Mouse (Mus musculus) testis, postnatal 14 days (tissue): ENCODE results near the gene Meis2.

Experiments
- DNase-seq: peaks from one replicate; pipeline ENCODE4 v3.0.0; 2021; ENCODE audit warnings: low spot score

Gene Meis2

DNA sequence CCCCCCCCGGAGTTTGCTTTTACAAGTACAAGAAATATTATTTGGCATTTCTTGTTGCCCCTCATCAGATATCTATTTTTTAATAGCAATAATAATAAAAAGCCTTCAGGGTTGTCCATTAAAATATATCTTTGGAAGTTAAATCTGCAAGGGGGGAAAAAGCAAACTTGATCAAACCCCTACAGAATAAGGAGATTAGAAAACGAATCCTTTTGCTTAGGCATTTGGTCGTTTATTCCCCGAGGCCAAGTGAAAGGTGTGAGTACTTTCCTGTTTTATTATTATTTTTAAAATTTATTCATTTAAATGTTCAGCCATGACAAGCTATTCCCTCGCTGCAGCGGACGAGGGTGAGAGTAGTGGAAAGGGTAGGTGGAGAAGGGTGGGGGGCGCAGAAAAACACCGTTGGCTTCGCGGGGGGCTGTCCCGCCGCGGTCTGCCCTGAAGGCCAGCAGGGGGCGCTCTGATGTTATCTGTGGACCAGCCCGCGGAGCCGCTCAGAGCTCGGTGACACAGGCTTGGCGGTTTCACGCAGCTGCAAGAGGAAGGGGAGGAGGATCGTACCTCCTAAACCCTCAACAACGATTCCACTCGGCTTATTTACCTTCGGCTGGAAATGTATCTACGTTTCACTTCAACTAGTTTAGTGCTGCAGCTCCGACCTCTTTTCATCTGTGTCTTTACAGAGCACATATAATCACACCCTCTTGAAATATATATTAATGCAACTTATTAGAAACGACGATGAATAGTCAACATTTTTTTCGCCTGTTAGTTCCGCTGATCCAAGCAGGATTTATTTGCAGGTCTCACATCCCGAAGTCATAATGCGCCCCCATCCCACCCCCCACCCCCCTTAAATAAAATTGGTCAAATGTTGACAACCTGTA is 209.9 kb downstream of the Meis2 start:
- DNase-seq = peak; percentile 82

DNA sequence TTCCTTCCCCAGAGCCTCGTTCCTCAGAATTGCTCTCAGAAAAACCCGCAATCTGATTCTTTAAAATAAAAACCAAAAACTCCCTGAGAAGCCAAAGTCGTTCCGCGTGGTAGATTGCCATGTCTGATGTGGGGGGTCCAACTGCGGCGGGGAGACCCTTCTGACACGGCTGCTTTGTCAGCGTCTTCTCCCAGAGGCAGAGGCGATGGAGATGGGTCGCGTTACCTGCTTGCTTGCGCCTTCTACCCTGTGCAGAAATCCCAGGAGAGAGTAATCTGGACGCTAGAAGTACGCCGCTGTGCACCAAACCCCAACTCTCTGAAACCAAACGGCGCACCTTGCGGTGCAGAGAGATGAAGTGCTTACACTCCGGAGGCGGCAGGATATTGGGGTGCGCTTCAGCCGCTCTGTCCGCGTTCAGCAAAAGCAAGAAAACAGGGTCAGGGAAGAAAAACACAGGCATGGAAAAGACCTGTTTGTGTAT is 210.8 kb downstream of the Meis2 start:
- no peak for DNase-seq

DNA sequence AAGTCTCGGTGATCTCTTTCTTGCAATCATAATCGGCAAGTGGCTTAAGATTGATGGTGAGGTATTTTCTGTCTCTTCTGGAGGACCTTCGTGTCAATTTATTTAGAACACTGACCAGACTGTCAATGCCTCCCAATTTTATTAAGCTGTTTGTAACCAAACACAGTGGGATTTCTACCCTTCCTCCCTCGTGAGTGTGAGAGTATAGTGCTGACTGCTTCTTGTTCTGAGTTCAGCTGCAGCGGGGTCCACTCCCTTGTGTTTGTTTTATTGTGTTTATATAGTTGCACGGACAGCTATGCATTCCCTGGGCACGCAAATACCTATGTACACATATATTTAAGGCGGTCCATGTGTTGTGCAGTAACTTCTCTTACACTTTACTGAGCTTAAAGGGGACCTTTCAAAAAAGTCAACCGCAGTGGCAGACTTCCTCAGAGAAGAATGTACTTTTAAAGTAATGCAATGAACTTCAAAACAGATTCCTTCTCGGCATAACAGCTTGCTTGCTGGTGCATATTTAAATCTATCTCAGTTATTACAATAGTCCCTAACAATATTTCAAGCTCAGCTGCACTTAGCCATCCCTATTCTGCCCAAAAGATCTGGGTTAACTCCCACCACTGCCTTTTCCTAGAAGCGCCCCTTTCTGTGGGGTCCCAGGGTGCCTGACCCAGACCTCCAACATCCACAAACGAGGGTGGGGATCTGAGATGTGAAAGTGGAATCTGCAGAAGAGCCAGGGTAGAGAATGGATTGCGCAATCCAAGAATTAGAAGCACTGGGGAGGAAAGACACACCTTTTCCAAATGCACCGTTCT is 211.4 kb downstream of the Meis2 start:
- DNase-seq = no peak

DNA sequence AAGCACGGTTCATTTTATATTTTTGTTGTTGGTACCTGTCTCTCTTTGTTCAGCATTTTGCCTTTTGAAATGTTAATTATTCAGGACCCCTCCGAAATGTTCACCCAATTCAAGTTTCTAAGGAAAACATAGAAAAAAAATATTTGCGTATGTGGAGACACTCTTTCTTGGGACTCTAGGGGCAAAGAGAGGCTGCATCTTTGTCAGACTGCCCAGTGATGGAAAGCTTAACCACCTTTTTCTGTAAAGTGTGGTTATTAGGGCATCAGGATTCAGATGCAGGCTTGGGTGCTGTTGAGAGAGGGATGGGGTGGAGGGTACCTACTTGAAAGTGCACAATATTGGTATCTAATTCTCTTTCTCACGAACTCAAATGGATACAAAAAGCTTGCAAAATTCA is 212.4 kb downstream of the Meis2 start:
- no peak for DNase-seq

DNA sequence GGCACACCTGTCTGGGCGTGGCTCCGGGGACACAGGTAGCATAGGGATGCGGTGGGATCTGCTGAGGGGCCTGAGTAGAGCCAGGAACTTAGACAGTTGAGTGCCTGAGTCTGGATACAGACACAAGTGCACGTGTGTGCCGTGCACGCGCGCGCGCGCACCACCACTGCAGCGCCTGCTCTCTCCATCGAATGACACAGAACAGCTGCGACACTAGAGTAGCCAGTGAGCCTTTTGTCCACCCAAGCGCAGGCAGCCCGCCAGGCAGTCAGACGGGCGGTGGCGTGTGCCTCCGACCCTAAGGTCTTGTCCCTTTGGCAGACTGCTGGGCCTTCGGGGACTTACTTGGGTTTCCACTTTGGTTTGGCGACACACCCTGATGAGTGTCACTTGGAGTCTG is 213.0 kb downstream of the Meis2 start:
- no peak for DNase-seq

DNA sequence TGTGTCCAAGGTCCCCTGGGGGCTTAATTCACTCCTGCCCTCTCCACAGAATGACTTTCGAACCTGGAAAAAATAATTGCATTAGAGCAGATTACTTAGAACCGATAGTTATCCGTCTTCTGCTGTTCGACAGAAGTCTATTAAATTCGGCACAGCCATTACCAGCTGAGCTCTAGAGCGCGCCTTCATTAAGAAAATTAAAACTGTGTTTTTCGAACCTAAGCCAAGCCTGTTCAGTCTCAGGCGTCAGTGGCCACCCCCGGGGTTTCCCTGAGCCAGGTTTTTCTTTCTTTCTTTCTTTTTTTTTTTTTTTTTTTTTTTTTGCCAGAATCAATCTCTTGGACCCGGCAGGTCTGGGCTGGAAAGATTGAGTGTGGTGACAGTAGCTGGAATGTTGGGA is 213.5 kb downstream of the Meis2 start:
- DNase-seq = no peak

DNA sequence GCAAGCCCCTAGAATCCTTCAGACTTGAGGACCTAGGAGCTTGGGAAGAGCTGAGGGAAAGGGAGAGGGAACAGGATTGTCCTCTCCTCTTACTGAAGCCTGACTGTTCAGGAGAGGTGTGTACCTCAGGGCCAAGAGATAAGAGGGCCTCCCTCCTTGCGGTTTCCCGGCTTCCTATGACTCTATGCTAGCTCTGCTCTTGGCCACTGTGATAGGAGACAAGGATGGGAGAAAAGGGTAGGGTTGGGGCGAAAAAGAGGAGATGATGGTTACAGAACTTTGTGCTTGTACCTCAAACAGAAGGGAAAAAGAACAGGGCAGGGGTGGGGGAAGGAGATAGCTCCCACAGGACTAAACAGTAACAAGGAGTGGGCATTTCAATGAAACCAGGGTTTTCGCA is 214.7 kb downstream of the Meis2 start:
- DNase-seq = no peak

DNA sequence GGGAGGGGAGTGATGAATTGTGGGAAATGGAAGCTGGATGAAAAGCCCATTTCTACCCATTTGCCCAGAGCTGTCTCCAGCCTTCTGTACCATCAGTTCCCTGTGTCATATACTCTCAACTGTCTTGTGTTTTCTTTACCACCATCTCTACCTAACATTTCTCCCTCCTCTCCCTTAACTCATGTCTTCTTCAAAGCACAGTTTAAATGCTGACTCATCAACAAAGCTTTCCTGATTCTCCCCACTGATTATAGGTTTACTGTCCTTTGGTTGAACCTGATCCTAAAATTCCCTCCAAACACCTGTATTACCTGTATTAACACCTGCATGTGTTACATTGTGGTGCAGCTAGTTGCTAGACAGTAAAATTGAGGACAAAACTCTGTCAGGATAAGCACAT is 222.8 kb downstream of the Meis2 start:
- DNase-seq = no peak

DNA sequence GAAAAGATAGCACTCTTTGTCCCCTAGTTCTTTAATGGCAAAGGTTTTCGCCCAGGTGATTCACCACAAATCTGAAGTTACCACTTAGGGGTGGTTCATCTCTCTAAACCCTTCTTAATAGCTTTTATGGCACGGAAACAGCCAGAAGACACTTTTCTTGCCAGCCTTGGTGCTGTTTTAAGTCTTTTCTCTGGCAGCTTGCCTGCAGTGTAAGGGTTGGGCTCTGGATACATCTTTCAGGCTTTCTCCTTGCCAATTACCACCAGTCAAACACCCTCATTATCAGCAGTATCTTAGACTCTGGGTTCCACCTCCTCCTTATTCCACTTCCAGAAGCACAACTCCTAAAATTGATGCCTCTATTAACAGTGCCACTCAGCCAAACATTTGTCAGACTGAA is 229.6 kb downstream of the Meis2 start:
- no peak for DNase-seq

DNA sequence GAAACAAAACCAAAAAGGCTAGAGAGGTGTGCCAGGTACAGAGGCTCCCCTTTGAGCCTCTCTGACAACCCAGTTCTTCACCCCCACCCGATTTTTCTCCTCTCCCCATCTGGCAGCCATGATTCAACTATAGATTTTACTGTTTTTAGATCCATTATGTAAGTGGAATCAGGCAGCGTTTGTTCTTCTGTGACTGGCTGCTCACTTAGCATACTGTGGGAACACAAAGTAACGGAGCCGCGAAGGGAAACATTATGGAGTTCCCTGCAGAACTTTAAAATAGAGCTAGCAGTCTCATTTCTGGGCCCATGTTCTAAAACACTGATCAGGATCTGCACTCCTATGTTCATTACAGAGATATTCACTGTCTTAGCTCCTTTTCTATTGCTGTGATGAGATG is 243.3 kb downstream of the Meis2 start:
- no peak for DNase-seq

DNA sequence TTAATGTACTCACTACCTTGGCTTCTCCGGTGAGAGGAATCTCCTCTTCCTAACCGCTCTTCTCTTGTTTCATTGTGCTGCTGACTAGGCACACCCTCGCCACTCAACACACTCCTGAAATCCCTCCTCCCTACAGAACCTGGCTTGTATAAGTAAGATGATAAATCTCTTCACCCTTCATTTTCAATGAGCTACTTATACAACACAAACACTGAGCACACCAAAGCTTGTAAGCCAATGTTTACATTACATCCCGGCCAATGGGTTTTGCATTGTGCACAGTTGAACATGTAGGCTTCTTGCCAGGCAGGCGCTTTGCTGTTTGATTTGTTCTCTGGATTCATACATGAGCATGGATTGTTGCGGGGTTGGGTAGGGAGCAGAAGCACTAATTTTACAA is 247.7 kb downstream of the Meis2 start:
- DNase-seq = no peak

DNA sequence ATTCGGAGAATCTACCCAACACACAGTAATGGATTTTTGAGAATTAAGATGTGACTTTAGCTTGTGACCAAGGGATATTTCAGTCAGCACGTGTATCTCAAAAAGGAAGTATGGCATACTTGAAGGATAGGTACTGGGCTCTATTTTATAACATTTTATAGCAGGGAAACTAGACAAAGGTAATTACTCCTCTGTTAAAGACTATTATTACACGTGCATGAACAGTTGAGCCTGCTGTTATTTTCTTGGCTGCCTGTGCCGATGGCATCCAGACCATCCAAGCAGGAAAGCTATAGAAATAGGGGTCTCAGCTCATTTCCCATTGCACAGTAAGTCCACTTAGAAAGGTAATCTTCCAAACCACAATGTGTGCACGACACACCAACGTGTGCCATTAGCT is 251.9 kb downstream of the Meis2 start:
- no peak for DNase-seq

DNA sequence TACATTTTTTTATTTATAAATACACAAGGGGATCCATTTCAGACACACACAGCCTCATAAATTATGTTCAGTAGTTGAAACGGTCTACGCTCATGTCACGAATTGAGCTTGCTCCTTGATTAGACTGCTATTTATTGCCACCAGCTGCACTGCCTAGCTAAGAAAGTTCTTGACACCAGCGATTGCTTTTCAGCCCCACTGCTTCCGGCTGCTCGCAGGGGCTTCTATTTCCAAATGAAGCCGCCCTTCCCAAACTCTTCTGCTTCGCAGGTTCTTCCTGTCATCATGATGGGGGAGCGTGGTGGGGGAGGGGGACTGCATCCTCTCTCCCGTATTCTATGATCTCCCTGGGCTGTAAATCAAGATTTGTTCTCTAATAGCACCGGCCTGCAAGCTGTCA is 252.3 kb downstream of the Meis2 start:
- no peak for DNase-seq
